Mouse (Mus musculus) forebrain, embryonic 15.5 days (tissue): ENCODE results near the gene B3gat1. TPM values are rescaled to one million over a fixed set of nuclear protein-coding genes. Genes with fewer than 3 reads are reported as not detected.
A peak's percentile ranks its signal among the peaks of the same experiment; 100 is the strongest.

Source experiments
- ATAC-seq: fragments of 200-750 bp; cut with Nextera tagmentation; replicated peaks from 2 replicates; pipeline ENCODE4 v1.8.0; 2017; ENCODE audit warnings: mild to moderate bottlenecking, moderate TSS enrichment, moderate library complexity
- H3K27ac ChIP-seq: fragments of 300-500 bp; sonication (generic); replicated peaks from 2 replicates; pipeline ENCODE4 v1.5.1; 2015; ENCODE audit warnings: mild to moderate bottlenecking, inconsistent platforms
- H3K27me3 ChIP-seq: fragments of 300-500 bp; sonication (generic); 2 replicates; pipeline ENCODE4 v1.6.1; 2015; ENCODE audit warnings: inconsistent platforms
- H3K36me3 ChIP-seq: fragments of 300-500 bp; sonication (generic); 2 replicates; pipeline ENCODE4 v1.6.1; 2015; ENCODE audit warnings: mild to moderate bottlenecking, inconsistent platforms
- H3K4me1 ChIP-seq: fragments of 300-500 bp; sonication (generic); 2 replicates; pipeline ENCODE4 v1.6.1; 2015; ENCODE audit warnings: inconsistent platforms
- H3K4me2 ChIP-seq: fragments of 300-500 bp; sonication (generic); replicated peaks from 2 replicates; pipeline ENCODE4 v1.6.1; 2015; ENCODE audit warnings: mild to moderate bottlenecking, inconsistent platforms
- H3K4me3 ChIP-seq: fragments of 300-500 bp; sonication (generic); 2 replicates; pipeline ENCODE4 v1.5.1; 2015; ENCODE audit warnings: mild to moderate bottlenecking, inconsistent platforms
- H3K9ac ChIP-seq: fragments of 300-500 bp; sonication (generic); replicated peaks from 2 replicates; pipeline ENCODE4 v1.6.1; 2015; ENCODE audit warnings: mild to moderate bottlenecking, inconsistent platforms
- H3K9me3 ChIP-seq: fragments of 300-500 bp; sonication (generic); 2 replicates; pipeline ENCODE4 v1.6.1; 2016; ENCODE audit warnings: inconsistent platforms
- WGBS: fragments of 180-500 bp; shearing (Covaris S2); methylation state at CpG from one replicate; pipeline ENCODE4 v1.1.7; 2015; ENCODE audit warnings: mixed read lengths; 5-methylcytosine and 5-hydroxymethylcytosine counted together
- polyA plus RNA-seq: library from polyadenylated mRNA; unstranded; fragments of >200 nt; fragmentation: Nextera tagmentation; extraction: Ambion mirVana; gene quantifications from 2 replicates; pipeline ENCODE4 v1.2.1, GENCODE M21; 2015

The B3gat1 gene
- polyA plus RNA-seq, 1 experiment from 2014 or later = 37.2 TPM

DNA sequence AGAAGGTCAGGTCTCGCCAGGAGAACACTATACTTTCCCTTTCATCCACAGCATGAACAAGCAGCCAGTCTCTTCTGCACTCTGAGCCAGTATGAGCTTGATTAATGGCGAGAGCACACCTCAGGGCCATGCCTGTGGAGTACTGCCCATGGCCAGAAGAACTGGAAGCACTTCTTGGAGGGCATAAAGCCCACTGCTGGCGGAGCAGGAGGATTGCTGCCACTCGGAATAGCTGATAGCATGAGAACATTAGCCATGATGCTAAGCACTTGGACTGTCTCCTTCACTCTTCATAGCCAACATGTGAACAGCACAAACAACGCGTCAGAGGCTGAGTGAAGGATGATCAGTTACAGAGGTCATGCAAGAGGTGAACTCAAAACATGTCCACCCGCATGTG, 44.9 kb downstream of the B3gat1 start:
- Histone ChIP-seq H3K9me3 (no peaks in the 10 kb centered on the region), H3K27ac (no peak overlapping the region), H3K27me3 (no peaks in the 10 kb centered on the region), H3K4me2 (no peak overlapping the region), H3K36me3 (no peaks in the 10 kb centered on the region), H3K4me3 (no peak overlapping the region), H3K9ac (no peak overlapping the region), H3K4me1 (no peaks in the 10 kb centered on the region)
- no peak for ATAC-seq
- 88% methylated on average over 7 of the region's 7 CpGs for WGBS

- Histone ChIP-seq H3K4me2 (no peak overlapping the region), H3K27ac (no peak overlapping the region), H3K27me3 (no peaks in the 10 kb centered on the region), H3K4me1 (no peaks in the 10 kb centered on the region), H3K9me3 (no peaks in the 10 kb centered on the region), H3K36me3 (no peaks in the 10 kb centered on the region), H3K4me3 (no peak overlapping the region), H3K9ac (no peak overlapping the region)
- 69% methylated on average over 7 of the region's 7 CpGs for WGBS
- ATAC-seq = peak; percentile 46; the same call in 1 of the 2 replicates
These were observed 50.0 kb downstream of the B3gat1 start for GRCm38 (mm10) chr9:26783414-26783975.

DNA sequence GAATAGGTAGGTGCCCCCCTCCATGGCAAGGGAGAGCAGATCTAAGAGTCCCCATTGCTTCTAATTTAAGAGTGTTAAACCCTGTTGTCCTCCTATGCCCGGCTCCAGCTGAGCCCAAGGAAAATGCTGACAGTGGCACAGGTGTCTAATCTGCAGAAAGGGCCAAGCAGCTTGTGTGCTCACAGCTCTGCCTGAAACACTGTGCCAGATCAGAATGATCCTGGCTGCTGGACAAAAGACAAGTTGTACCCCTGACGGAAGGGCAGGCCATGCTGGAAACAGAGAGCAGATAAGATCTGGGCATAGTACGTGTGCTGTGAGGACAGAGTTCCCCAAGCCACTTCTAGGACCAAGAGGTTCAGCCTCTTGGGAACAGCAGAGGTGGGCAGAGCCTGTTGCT, 59.3 kb downstream of the B3gat1 start:
- 72% methylated on average over 3 of the region's 3 CpGs for WGBS
- Histone ChIP-seq H3K9ac (no peak overlapping the region), H3K4me1 (no peaks in the 10 kb centered on the region), H3K27ac (no peak overlapping the region), H3K36me3 (no peaks in the 10 kb centered on the region), H3K9me3 (no peaks in the 10 kb centered on the region), H3K4me2 (no peak overlapping the region), H3K4me3 (no peak overlapping the region), H3K27me3 (no peaks in the 10 kb centered on the region)
- no peak for ATAC-seq

DNA sequence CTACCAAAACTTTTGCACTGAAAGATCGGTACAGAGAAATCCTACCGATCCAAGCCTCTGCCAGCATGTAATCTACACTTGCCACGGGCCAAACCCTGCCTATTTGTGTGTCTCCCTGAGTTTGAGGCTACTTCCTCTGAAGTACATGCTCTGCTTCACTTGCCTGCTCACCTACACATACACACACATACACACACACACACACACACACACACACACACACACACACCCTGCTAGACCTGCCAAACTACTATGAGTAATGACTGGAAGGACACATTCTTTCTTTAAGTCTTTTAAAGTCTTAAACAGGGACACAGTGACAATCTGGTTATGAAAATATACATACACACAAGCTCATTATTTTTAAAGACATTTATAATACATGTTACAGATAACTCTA, 64.7 kb downstream of the B3gat1 start:
- H3K36me3 ChIP-seq = no peaks in the 10 kb centered on the region
- no peaks in the 10 kb centered on the region for H3K4me1 ChIP-seq
- H3K27me3 ChIP-seq = no peaks in the 10 kb centered on the region
- H3K9ac ChIP-seq = no peak overlapping the region
- ATAC-seq = no peak
- no peaks in the 10 kb centered on the region for H3K9me3 ChIP-seq
- WGBS = 90% methylated on average over 3 of the region's 3 CpGs
- no peak overlapping the region for H3K4me3 ChIP-seq
- no peak overlapping the region for H3K4me2 ChIP-seq
- no peak overlapping the region for H3K27ac ChIP-seq

GRCm38 (mm10) chr9:26798731-26799130, 65.2 kb downstream of the B3gat1 start:
- Histone ChIP-seq H3K4me1 (no peaks in the 10 kb centered on the region), H3K27ac (no peak overlapping the region), H3K27me3 (no peaks in the 10 kb centered on the region), H3K9me3 (no peaks in the 10 kb centered on the region), H3K4me3 (no peak overlapping the region), H3K36me3 (no peaks in the 10 kb centered on the region), H3K9ac (no peak overlapping the region), H3K4me2 (no peak overlapping the region)
- WGBS = 91% methylated on average over 1 of the region's 1 CpGs
- ATAC-seq = no peak

GRCm38 (mm10) chr9:26800357-26800756, 66.8 kb downstream of the B3gat1 start:
- no peak for ATAC-seq
- no peaks in the 10 kb centered on the region for H3K36me3 ChIP-seq
- H3K9me3 ChIP-seq = no peaks in the 10 kb centered on the region
- no peak overlapping the region for H3K4me3 ChIP-seq
- H3K4me2 ChIP-seq = no peak overlapping the region
- 98% methylated on average over 2 of the region's 2 CpGs for WGBS
- no peaks in the 10 kb centered on the region for H3K27me3 ChIP-seq
- no peaks in the 10 kb centered on the region for H3K4me1 ChIP-seq
- no peak overlapping the region for H3K9ac ChIP-seq
- no peak overlapping the region for H3K27ac ChIP-seq

DNA sequence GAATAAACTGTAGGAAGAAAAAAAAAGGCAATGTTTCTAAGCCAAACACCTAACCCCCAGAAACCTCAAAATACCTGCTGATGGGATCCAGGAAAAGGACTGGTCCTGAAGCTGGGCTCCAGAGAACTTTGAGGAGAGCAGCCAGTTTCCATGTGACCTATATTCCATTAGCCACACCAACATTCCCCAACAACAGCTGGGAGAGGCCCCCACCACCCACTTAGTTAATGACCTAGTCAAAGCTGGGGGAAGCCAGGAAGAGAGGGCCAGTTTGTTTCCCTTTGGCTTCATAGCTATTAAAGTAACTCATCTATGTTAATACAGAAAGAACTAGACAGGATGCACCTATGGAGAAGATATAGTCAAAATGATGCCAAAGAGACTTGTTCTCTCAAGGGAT, 70.8 kb downstream of the B3gat1 start:
- no peaks in the 10 kb centered on the region for H3K36me3 ChIP-seq
- peaks cover 12% of the 10 kb centered on the region for H3K4me1 ChIP-seq
- ATAC-seq = no peak
- H3K9ac ChIP-seq = no peak overlapping the region
- H3K27me3 ChIP-seq = no peaks in the 10 kb centered on the region
- H3K9me3 ChIP-seq = no peaks in the 10 kb centered on the region
- no peak overlapping the region for H3K4me2 ChIP-seq
- no peak overlapping the region for H3K4me3 ChIP-seq
- H3K27ac ChIP-seq = no peak overlapping the region

DNA sequence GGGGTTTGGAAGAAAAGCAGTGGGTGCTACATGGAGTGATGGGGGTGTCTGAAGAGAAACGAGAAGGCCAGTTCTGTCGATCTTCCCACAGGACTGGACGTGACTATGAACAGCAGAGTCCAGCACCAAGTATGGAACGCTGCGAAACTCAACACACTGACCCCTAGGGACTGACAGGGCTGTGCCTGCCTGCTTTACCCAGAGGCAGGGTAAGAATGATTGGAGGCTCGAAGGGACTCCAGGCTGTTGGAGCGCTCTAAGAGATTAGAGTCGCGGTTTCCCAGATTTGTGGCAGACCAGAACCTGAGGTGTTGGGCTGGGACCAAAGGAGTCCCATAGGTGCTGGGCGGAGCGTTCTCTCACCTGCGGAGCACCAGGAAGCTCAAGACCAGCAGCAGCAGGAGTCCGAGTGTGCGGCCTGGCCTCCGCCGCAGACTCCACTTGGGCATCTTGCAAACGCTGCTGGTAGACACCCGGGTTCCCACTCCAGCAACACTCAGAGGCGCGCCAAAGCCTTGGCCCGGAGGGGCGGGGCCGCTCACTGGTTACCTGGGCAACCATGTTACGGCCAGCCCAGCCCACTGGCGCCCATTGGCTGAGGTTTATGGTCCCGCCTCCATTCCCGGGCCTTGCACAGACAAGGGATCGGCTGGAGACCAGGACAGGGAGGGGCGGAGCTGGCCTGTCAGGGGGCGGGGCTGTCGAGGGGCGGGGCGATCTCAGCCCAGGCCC, 72.6 kb downstream of the B3gat1 start, which contains the start of gene Glb1l2:
TSS of gene Glb1l2 (minus strand) at position 534 of the 732 bp plus-strand sequence.
- Histone ChIP-seq H3K4me2 (peak within 1 kb of the TSS; percentile 88), H3K36me3 (no peaks in the 10 kb centered on the region), H3K9ac (peak within 1 kb of the TSS; percentile 56), H3K4me3 (peak within 1 kb of the TSS; percentile 51), H3K27me3 (no peaks in the 10 kb centered on the region), H3K4me1 (peaks cover 12% of the 10 kb centered on the region), H3K27ac (0 out of 2 replicates have a peak within 1 kb of the TSS, but pooled peaks have one; percentile 28), H3K9me3 (no peaks in the 10 kb centered on the region)
- under 1% methylated on average over 33 of the region's 33 CpGs for WGBS
- ATAC-seq = peak; percentile 100

GRCm38 (mm10) chr9:26808735-26809134, 75.2 kb downstream of the B3gat1 start:
- 79% methylated on average over 2 of the region's 2 CpGs for WGBS
- H3K4me3 ChIP-seq = no peak overlapping the region

More at GRCm38 (mm10) chr9:26808735-26809134, 75.2 kb downstream of the B3gat1 start:
- ATAC-seq = no peak
- Histone ChIP-seq H3K9ac (no peak overlapping the region), H3K27ac (no peak overlapping the region), H3K27me3 (no peaks in the 10 kb centered on the region), H3K4me1 (peaks cover 12% of the 10 kb centered on the region), H3K9me3 (no peaks in the 10 kb centered on the region), H3K36me3 (no peaks in the 10 kb centered on the region), H3K4me2 (no peak overlapping the region)

Other genes with a start within 250 kb of the B3gat1 start
- gene Glb1l2, start 72.7 kb downstream of the B3gat1 start, polyA plus RNA-seq = 2.1 and 2.2 TPM in 2 replicates
- gene Glb1l3, start 127.2 kb downstream of the B3gat1 start, polyA plus RNA-seq = not detected in 2 replicates
- gene Gm1110, start 189.4 kb downstream of the B3gat1 start, polyA plus RNA-seq = 0.38 and 0.59 TPM in 2 replicates